Mouse (Mus musculus) MEL (cell line): ENCODE results near the gene Mpv17l.
"Not testable (repeated sequence)": the region's sequence is repeated elsewhere in the genome, so short reads cannot be mapped to it uniquely, and the experiment has no call there.

Experiments used
- BHLHE40 ChIP-seq: IDR thresholded peaks from 2 replicates; pipeline ENCODE4 v1.6.1; 2012; ENCODE audit warnings: low read depth, mild to moderate bottlenecking, inconsistent platforms, low read length, improper control_type of control experiment, borderline replicate concordance
- CTCF ChIP-seq, 3 experiments: IDR thresholded peaks in 2 of 3; conservative IDR thresholded peaks in 1 of 3; 2 replicates each; pipeline ENCODE4 v1.5.1; 2011 to 2012; ENCODE audit warnings: low read length in 3 of 3, low read depth in 2 of 3, mild to moderate bottlenecking in 2 of 3, improper control_type of control experiment in 1 of 3, inconsistent platforms in 1 of 3, mixed read lengths in 1 of 3, moderate library complexity in 1 of 3; ENCODE audit not compliant: control insufficient read depth in 1 of 3, insufficient read depth in 1 of 3, poor library complexity in 1 of 3, severe bottlenecking in 1 of 3
- USF2 ChIP-seq, 2 experiments: IDR thresholded peaks; 2 replicates each; pipeline ENCODE4 v1.6.1; 2011 to 2012; ENCODE audit warnings: improper control_type of control experiment in 2 of 2, low read length in 2 of 2, borderline replicate concordance in 1 of 2, inconsistent platforms in 1 of 2, low read depth in 1 of 2, mild to moderate bottlenecking in 1 of 2; ENCODE audit not compliant: insufficient read depth in 1 of 2
- ZMIZ1 ChIP-seq: IDR thresholded peaks from 2 replicates; pipeline ENCODE4 v1.6.1; 2012; ENCODE audit warnings: low read depth, mild to moderate bottlenecking, inconsistent platforms, low read length, improper control_type of control experiment, moderate library complexity

- not testable (repeated sequence) for TF ChIP-seq CTCF (IDR thresholded peaks at IDR 0.05 in 2 of 3, conservative IDR thresholded peaks at IDR 0.05 in 1 of 3; ENCODE audit: control insufficient read depth in 1 of 3, insufficient read depth in 1 of 3, low read depth in 2 of 3, low read length in 3 of 3, poor library complexity in 1 of 3, severe bottlenecking in 1 of 3); USF2 (IDR thresholded peaks at IDR 0.05; ENCODE audit: borderline replicate concordance in 1 of 2, insufficient read depth in 1 of 2, low read depth in 1 of 2, low read length in 2 of 2); ZMIZ1; BHLHE40
These were observed 35.6 kb upstream of the Mpv17l start for GRCm38 (mm10) chr16:13867406-13867805.
